Mouse (Mus musculus): ENCODE measurements around the gene Shf. TPM values are rescaled to one million over a fixed set of nuclear protein-coding genes. Genes with fewer than 3 reads are reported as not detected.

The Shf gene
- polyA plus RNA-seq, 1 experiment from 2014 or later: 4.3 TPM

Other genes with a start within 250 kb of the Shf start
- 344 and 349 TPM in 2 replicates for gene B2m, start 221.5 kb downstream of the Shf start, polyA plus RNA-seq (2015; fragmentation: Nextera tagmentation; extraction: Ambion mirVana)
- 0.10 TPM in 1 of 2 replicates, not detected in the other for gene Trim69, start 208.5 kb downstream of the Shf start, polyA plus RNA-seq (2015; fragmentation: Nextera tagmentation; extraction: Ambion mirVana)
- not detected in 2 replicates for gene Patl2, start 183.0 kb downstream of the Shf start, polyA plus RNA-seq (2015; fragmentation: Nextera tagmentation; extraction: Ambion mirVana)
- gene Terb2, start 182.9 kb downstream of the Shf start, polyA plus RNA-seq (2015; fragmentation: Nextera tagmentation; extraction: Ambion mirVana): not detected in 2 replicates
- 28.2 and 29.0 TPM in 2 replicates for gene Sord, start 134.4 kb downstream of the Shf start, polyA plus RNA-seq (2015; fragmentation: Nextera tagmentation; extraction: Ambion mirVana)
- 0.05 and 0.13 TPM in 2 replicates for gene Duox2, start 70.7 kb downstream of the Shf start, polyA plus RNA-seq (2015; fragmentation: Nextera tagmentation; extraction: Ambion mirVana)
- 0.12 and 0.28 TPM in 2 replicates for gene Duoxa2, start 70.3 kb downstream of the Shf start, polyA plus RNA-seq (2015; fragmentation: Nextera tagmentation; extraction: Ambion mirVana)
- 12.4 and 14.5 TPM in 2 replicates for gene Duoxa1, start 55.4 kb downstream of the Shf start, polyA plus RNA-seq (2015; fragmentation: Nextera tagmentation; extraction: Ambion mirVana)
- 2.5 and 2.7 TPM in 2 replicates for gene Duox1, start 53.5 kb downstream of the Shf start, polyA plus RNA-seq (2015; fragmentation: Nextera tagmentation; extraction: Ambion mirVana)
- 0.73 and 1.5 TPM in 2 replicates for gene Slc28a2, start 57.3 kb upstream of the Shf start, polyA plus RNA-seq (2015; fragmentation: Nextera tagmentation; extraction: Ambion mirVana)
- not detected in 2 replicates for gene Gm14085, start 115.8 kb upstream of the Shf start, polyA plus RNA-seq (2015; fragmentation: Nextera tagmentation; extraction: Ambion mirVana)
- gene Gatm, start 242.1 kb upstream of the Shf start, polyA plus RNA-seq (2015; fragmentation: Nextera tagmentation; extraction: Ambion mirVana): 40.2 and 90.6 TPM in 2 replicates

Data from limb, embryonic 15.5 days (tissue).